Mouse (Mus musculus) ES-E14 (cell line): ENCODE measurements around the gene Mrpl54.

Experiments used
- CHD2 ChIP-seq: IDR thresholded peaks from 2 replicates; pipeline ENCODE4 v1.6.1; 2014; ENCODE audit warnings: mild to moderate bottlenecking, low read depth, low read length, inconsistent platforms
- ZC3H11A ChIP-seq: IDR thresholded peaks from 2 replicates; pipeline ENCODE4 v1.6.1; 2012; ENCODE audit warnings: low read depth, mild to moderate bottlenecking, inconsistent platforms, low read length, borderline replicate concordance
- ZNF384 ChIP-seq: IDR thresholded peaks from 2 replicates; pipeline ENCODE4 v1.6.1; 2012; ENCODE audit warnings: low read depth, low read length, inconsistent platforms

DNA sequence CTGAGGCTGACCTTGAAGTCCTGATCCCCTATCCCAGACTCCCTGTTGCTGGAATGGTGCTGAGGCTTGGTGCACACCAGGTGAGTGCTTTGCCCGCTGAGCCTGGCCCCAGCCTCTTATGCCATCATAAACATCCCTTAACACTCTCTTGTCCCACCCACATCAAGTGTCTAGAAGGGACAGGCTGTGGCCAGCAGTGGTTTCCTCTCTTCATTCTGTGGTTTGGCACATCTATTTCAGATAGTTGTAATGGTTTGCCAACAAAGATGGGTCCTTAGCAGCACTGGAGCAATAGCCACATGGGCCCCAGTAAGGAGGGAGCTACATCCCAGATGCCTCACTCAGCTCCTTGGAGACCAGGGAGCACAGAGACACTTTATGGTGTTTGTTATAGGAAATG lies 11.8 kb downstream of the Mrpl54 start:
- no peak for TF ChIP-seq CHD2
- no peak for TF ChIP-seq ZC3H11A
- TF ChIP-seq ZNF384: no peak
